Mouse (Mus musculus) kidney, embryonic 16.5 days (tissue): ENCODE results near the gene Spata31d1d. TPM values are rescaled to one million over a fixed set of nuclear protein-coding genes. Genes with fewer than 3 reads are reported as not detected.

Source experiments
- ATAC-seq: fragments of 200-750 bp; cut with Nextera tagmentation; 2 replicates; pipeline ENCODE4 v1.8.0; 2017; ENCODE audit warnings: moderate TSS enrichment; ENCODE audit not compliant: low FRiP score, low TSS enrichment
- H3K27ac ChIP-seq: fragments of 300-500 bp; sonication (generic); 2 replicates; pipeline ENCODE4 v1.5.1; 2014; ENCODE audit warnings: low read length
- H3K27me3 ChIP-seq: fragments of 300-500 bp; sonication (generic); 2 replicates; pipeline ENCODE4 v1.6.1; 2014; ENCODE audit warnings: low read length, control low read depth, mixed read lengths; ENCODE audit not compliant: insufficient read depth
- H3K36me3 ChIP-seq: fragments of 300-500 bp; sonication (generic); 2 replicates; pipeline ENCODE4 v1.6.1; 2014; ENCODE audit warnings: low read length, control low read depth, mixed read lengths; ENCODE audit not compliant: insufficient read depth
- H3K4me1 ChIP-seq: fragments of 300-500 bp; sonication (generic); 2 replicates; pipeline ENCODE4 v1.6.1; 2014; ENCODE audit warnings: low read length, control low read depth, mixed read lengths; ENCODE audit not compliant: insufficient read depth
- H3K4me2 ChIP-seq: fragments of 300-500 bp; sonication (generic); replicated peaks from 2 replicates; pipeline ENCODE4 v1.6.1; 2014; ENCODE audit warnings: low read depth, low read length
- H3K4me3 ChIP-seq: fragments of 300-500 bp; sonication (generic); 2 replicates; pipeline ENCODE4 v1.5.1; 2014; ENCODE audit warnings: mild to moderate bottlenecking, low read length
- H3K9ac ChIP-seq: fragments of 300-500 bp; sonication (generic); replicated peaks from 2 replicates; pipeline ENCODE4 v1.6.1; 2014; ENCODE audit warnings: low read length
- H3K9me3 ChIP-seq: fragments of 300-500 bp; sonication (generic); 2 replicates; pipeline ENCODE4 v1.6.1; 2016; ENCODE audit warnings: low read length, control low read depth
- WGBS: fragments of 180-500 bp; shearing (Covaris S2); extraction: QIAGEN DNeasy Blood & Tissue Kit; methylation state at CpG from one replicate; pipeline ENCODE4 v1.1.7; 2014; 5-methylcytosine and 5-hydroxymethylcytosine counted together
- polyA plus RNA-seq: library from polyadenylated mRNA; unstranded; fragments of >200 nt; fragmentation: Nextera tagmentation; extraction: Ambion mirVana; gene quantifications from 2 replicates; pipeline ENCODE4 v1.2.1, GENCODE M21; 2015

Spata31d1d gene
- polyA plus RNA-seq, 1 experiment from 2014 or later, result not detected

DNA sequence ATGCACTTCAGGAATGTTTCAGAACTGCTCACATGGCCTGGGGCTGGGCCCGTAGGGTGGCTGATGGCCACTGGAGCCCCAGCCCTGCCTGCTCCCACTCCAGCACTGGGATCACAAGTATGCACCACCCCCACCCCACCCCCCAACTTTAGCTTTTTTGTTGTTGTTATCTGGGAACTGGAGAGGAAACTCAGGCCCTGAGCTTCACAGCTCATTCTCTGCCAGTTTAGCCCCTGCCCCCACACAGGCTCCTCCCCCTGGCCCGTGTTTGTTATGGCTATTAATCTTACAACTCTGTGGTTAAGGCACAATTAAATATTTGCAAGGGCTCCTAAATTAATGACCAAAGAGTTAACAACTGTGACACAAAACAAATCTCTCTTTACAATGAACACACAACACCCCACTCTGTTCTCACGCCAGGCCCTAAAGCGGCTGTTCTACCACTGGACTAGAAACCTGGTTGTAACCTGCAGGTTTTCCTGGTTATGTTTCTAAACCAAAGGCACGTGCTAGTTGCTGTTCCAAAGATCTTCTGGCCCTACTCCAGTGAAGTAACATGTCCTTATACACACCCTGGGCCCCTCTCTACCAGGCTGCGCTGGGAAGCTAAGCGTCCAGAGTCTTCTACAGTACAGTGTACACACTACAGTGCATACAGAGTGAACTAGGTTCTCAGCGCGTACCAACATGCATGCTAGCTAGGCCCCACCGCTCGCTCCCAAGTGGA is 35.4 kb upstream of the Spata31d1d start:
- no peaks in the 10 kb centered on the region for H3K27me3 ChIP-seq
- WGBS, result 41% methylated on average over 11 of the region's 11 CpGs
- peaks cover 51% of the 10 kb centered on the region for H3K4me1 ChIP-seq
- peak; percentile 20 for ATAC-seq
- no peaks in the 10 kb centered on the region for H3K9me3 ChIP-seq
- peak overlapping the region; percentile 83 for H3K27ac ChIP-seq
- peaks cover 8% of the 10 kb centered on the region for H3K36me3 ChIP-seq
- H3K4me2 ChIP-seq, result peak overlapping the region; percentile 81
- peak overlapping the region; percentile 0 for H3K4me3 ChIP-seq
- H3K9ac ChIP-seq, result no peak overlapping the region; the same call in 1 of the 2 replicates

DNA sequence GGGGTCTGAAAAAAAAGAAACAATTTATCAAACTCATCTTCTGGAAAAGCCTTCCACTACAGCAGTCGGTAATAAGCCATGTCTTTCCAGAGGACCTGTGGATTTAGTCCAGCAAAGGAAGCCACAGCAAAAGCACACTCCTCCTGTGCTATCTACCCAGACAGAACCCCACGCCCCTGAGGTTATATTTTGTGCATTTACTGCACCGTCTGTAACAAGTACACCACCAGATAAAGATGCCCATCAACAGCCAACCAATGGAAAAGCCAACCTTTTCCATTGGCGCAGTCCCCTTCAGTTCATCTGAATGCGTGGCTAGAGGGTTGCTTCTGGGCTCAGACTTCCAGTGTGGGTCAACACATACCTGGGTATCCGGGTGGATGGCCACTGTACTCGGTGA is 31.2 kb upstream of the Spata31d1d start:
- Histone ChIP-seq H3K9ac (no peak overlapping the region), H3K4me2 (no peak overlapping the region), H3K27me3 (no peaks in the 10 kb centered on the region), H3K4me1 (peaks cover 25% of the 10 kb centered on the region), H3K9me3 (no peaks in the 10 kb centered on the region), H3K4me3 (no peak overlapping the region), H3K36me3 (peaks cover 43% of the 10 kb centered on the region), H3K27ac (no peak overlapping the region)
- WGBS, result 91% methylated on average over 7 of the region's 7 CpGs
- no peak for ATAC-seq

DNA sequence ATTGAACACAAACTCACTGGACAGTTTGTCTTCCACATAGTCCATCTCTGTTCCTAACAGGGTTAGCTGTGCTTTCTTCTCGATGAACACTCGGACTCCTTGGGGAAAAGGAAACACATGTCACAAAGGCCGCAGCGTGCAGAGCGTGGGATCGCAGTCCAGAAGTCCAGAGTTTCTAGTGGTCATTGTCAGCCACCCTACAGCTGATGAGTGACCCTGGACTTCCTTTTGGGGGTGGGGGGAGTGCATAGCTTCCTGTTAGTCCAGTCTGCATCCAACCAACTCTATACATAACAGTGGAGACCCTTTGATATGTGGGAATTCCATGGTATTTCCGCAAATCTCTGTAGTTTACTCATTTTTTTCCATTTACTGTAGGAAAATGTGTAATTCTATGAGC is 25.4 kb upstream of the Spata31d1d start:
- H3K27ac ChIP-seq, result no peak overlapping the region
- no peaks in the 10 kb centered on the region for H3K27me3 ChIP-seq
- no peaks in the 10 kb centered on the region; the same call in 1 of the 2 replicates for H3K4me1 ChIP-seq
- H3K4me3 ChIP-seq, result no peak overlapping the region
- H3K36me3 ChIP-seq, result peaks cover 59% of the 10 kb centered on the region
- H3K9ac ChIP-seq, result no peak overlapping the region
- peak; percentile 73; the same call in 1 of the 2 replicates for ATAC-seq
- 83% methylated on average over 7 of the region's 7 CpGs for WGBS
- H3K4me2 ChIP-seq, result no peak overlapping the region
- H3K9me3 ChIP-seq, result no peaks in the 10 kb centered on the region

DNA sequence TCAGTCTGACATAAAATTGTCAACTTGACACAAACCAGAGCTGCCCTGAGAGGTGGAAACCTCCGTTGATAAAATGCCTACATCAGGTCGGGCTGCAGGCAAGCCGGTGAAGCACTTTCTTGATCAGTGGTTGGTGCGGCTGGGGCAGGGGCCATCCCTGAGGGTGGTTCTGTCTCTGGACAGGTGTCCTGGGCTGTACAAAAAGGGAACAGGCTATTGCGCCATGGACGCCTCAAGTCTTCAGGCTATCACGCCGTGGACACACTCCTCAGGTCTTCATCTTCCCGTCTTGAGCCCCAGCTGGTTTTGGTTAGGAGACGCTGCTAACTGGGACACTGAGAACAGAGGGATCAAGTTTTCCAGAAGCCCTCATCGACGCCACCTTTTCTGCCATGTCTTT is 18.8 kb upstream of the Spata31d1d start:
- WGBS, result 82% methylated on average over 12 of the region's 12 CpGs
- Histone ChIP-seq H3K4me1 (no peaks in the 10 kb centered on the region), H3K27ac (no peak overlapping the region), H3K9ac (no peak overlapping the region), H3K27me3 (no peaks in the 10 kb centered on the region), H3K4me3 (no peak overlapping the region), H3K4me2 (no peak overlapping the region), H3K9me3 (no peaks in the 10 kb centered on the region), H3K36me3 (peaks cover 14% of the 10 kb centered on the region)
- ATAC-seq, result no peak

DNA sequence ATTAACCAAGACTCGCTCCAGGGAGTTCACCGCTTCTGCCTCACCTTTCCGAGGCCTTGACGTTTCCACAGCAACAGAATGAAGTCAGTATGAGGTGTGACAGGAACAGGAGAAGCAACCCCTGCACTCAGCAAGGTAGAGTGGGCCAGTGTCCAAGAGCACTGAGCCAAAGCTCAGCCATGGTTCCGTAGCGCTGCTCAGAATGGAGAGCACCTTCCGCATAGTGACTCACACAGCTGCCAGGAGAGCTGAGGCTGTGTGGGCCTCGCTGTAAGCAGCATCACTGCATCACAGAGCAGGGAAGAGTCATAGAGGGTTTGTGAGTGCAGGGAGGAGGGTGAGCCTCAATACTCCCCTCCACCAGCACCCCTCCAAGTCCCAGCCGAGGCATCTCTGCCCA is 15.2 kb upstream of the Spata31d1d start, which contains the start of gene 1700014D04Rik:
Gene 1700014D04Rik, minus strand, starts transcription at position 42 of the 400 bp plus-strand sequence.
- WGBS, result 75% methylated on average over 9 of the region's 9 CpGs
- no peak within 1 kb of the TSS for H3K9ac ChIP-seq
- H3K4me1 ChIP-seq, result no peaks in the 10 kb centered on the region
- no peaks in the 10 kb centered on the region for H3K36me3 ChIP-seq
- H3K4me3 ChIP-seq, result no peak within 1 kb of the TSS
- H3K27ac ChIP-seq, result no peak within 1 kb of the TSS
- no peaks in the 10 kb centered on the region for H3K9me3 ChIP-seq
- ATAC-seq, result no peak
- H3K4me2 ChIP-seq, result no peak within 1 kb of the TSS
- no peaks in the 10 kb centered on the region for H3K27me3 ChIP-seq

DNA sequence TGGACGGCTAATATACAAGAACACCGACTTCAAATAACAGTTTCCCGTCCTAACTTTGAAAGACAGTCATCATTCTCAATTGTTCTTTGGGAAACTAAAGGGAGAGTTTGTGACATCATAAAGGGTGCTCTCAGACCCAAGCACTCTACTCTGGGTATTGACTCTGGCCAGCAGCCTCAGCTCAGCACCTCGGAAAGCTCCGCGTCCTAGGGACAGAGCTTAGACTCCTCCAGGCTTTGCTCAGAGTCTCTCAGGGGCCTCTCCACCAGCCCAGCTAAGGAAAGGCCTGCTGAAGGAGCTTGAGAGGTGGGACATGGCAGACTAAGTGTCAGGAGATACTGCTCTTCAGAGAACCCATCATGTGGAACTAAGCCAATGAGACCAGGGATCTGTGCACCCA is 14.6 kb upstream of the Spata31d1d start:
- Histone ChIP-seq H3K36me3 (no peaks in the 10 kb centered on the region), H3K4me3 (no peak overlapping the region), H3K9me3 (no peaks in the 10 kb centered on the region), H3K4me2 (no peak overlapping the region), H3K27ac (no peak overlapping the region), H3K9ac (no peak overlapping the region), H3K4me1 (no peaks in the 10 kb centered on the region), H3K27me3 (no peaks in the 10 kb centered on the region)
- ATAC-seq, result no peak
- WGBS, result 62% methylated on average over 6 of the region's 6 CpGs

DNA sequence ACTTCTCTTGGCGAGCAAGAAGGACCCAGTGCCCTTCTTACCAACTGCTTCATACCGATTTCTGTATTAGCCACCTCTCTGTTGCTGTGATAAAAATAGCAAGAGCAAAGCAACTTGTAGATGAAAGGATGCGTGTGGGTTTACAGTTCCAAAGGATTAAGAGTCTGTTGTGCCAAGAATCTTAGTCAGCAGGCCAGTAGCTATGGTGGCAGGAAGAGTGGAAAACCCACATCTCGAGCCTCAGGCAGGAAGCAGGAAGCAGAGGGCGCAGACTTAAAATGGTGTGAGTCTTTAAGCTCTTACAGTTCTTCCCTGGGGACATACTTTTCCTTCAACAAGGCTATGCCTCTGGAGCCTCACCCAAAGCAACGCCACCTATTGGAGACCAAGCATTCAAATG is 13.9 kb upstream of the Spata31d1d start:
- ATAC-seq, result no peak
- Histone ChIP-seq H3K27ac (no peak overlapping the region), H3K4me1 (no peaks in the 10 kb centered on the region), H3K9me3 (no peaks in the 10 kb centered on the region), H3K4me2 (no peak overlapping the region), H3K4me3 (no peak overlapping the region), H3K27me3 (no peaks in the 10 kb centered on the region), H3K36me3 (no peaks in the 10 kb centered on the region), H3K9ac (no peak overlapping the region)
- WGBS, result 83% methylated on average over 6 of the region's 6 CpGs

DNA sequence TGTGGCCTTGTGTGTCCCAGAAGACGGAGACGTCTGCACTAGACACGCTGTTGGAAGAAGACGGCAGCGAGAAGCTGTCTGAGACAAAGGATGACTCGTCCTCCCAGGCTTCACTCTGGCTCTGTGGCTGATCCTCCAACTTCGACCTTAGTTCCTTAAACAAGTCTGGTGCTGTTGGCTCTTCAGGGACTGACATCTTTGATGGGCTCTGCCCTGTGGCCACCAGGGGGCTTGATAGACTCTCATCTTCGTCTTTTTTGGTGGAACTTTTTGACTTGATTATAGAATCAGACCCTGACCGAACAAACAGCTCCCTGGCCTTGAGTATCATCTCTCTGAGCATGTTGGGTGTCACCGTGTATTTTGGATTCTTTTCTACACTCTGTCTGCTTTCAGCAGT is 10.1 kb upstream of the Spata31d1d start:
- no peaks in the 10 kb centered on the region for H3K27me3 ChIP-seq
- no peak overlapping the region for H3K4me3 ChIP-seq
- 76% methylated on average over 10 of the region's 10 CpGs for WGBS
- no peak overlapping the region for H3K27ac ChIP-seq
- ATAC-seq, result no peak
- H3K4me2 ChIP-seq, result no peak overlapping the region
- H3K4me1 ChIP-seq, result no peaks in the 10 kb centered on the region
- no peaks in the 10 kb centered on the region for H3K36me3 ChIP-seq
- no peak overlapping the region for H3K9ac ChIP-seq
- no peaks in the 10 kb centered on the region for H3K9me3 ChIP-seq

DNA sequence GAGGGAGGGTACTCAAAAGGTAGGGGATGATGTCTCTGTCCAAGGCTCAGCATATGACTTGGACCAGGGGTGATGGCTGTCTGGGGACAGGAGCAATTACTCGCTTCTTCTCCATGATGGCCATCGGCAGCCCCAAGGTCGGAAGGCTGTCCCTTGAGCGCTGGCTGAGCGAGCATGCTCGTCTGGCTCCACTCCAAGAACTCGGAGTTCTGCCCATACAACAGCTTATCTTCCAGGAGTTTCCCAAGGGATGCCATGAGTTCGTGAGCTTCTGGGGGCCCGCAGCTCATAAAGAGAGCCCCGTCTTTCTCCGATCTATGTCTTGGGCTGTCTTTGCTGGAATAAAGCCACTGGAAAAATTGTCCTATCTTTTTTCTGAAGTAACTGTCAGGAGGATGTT is 9.5 kb upstream of the Spata31d1d start:
- H3K9me3 ChIP-seq, result no peaks in the 10 kb centered on the region
- H3K27ac ChIP-seq, result no peak overlapping the region
- no peak overlapping the region for H3K9ac ChIP-seq
- ATAC-seq, result no peak
- no peak overlapping the region for H3K4me3 ChIP-seq
- 83% methylated on average over 11 of the region's 11 CpGs for WGBS
- H3K27me3 ChIP-seq, result no peaks in the 10 kb centered on the region
- H3K4me1 ChIP-seq, result no peaks in the 10 kb centered on the region
- no peaks in the 10 kb centered on the region for H3K36me3 ChIP-seq
- H3K4me2 ChIP-seq, result no peak overlapping the region

DNA sequence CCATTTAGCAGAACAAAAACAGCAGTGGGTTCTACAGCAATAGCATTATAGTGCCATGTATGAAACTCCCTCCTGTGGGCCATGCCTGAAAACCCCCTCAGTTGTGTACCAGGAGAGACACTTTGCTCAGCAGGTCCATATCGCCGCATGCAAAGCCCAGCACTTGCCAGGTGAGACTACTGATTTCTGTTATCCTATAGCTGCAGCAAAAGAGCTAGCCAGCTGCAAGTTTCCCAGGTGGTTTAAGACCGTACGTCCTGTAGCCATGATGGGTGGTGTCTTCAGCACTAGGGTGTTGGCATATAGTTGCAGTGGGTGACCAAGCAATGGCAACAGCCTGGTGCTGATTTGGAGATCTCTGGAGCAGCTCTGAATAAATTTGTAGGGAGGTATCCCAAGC is 7.8 kb upstream of the Spata31d1d start:
- no peak overlapping the region for H3K27ac ChIP-seq
- WGBS, result 91% methylated on average over 4 of the region's 4 CpGs
- H3K27me3 ChIP-seq, result no peaks in the 10 kb centered on the region
- no peaks in the 10 kb centered on the region for H3K9me3 ChIP-seq
- no peaks in the 10 kb centered on the region for H3K36me3 ChIP-seq
- H3K9ac ChIP-seq, result no peak overlapping the region
- H3K4me3 ChIP-seq, result no peak overlapping the region
- H3K4me2 ChIP-seq, result no peak overlapping the region
- no peak for ATAC-seq
- H3K4me1 ChIP-seq, result no peaks in the 10 kb centered on the region
